Mouse (Mus musculus): Measurements from ENCODE around the gene Ucn2. TPM values are rescaled to one million over a fixed set of nuclear protein-coding genes. Genes with fewer than 3 reads are reported as not detected.

Gene Ucn2
- polyA plus RNA-seq, 1 experiment from 2014 or later = not detected

- no peaks in the 10 kb centered on the region for H3K9me3 ChIP-seq (replicated peaks)
- no peaks in the 10 kb centered on the region for H3K36me3 ChIP-seq
- H3K27ac ChIP-seq = no peak overlapping the region
- no peak overlapping the region for H3K4me3 ChIP-seq
- no peaks in the 10 kb centered on the region; the same call in 1 of the 2 replicates for H3K4me1 ChIP-seq
- no peak for DNase-seq (ENCODE audit: low spot score)
- WGBS = 87% methylated on average over 9 of the region's 9 CpGs
- H3K27me3 ChIP-seq (ENCODE audit: low read depth, poor library complexity, severe bottlenecking) = no peaks in the 10 kb centered on the region
These were observed 9.3 kb upstream of the Ucn2 start for GRCm38 (mm10) chr9:108976483-108976882.

GRCm38 (mm10) chr9:108977966-108978365, 7.8 kb upstream of the Ucn2 start:
- Histone ChIP-seq H3K4me1 (no peaks in the 10 kb centered on the region), H3K27ac (no peak overlapping the region), H3K4me3 (no peak overlapping the region), H3K27me3 (ENCODE audit: low read depth, poor library complexity, severe bottlenecking) (no peaks in the 10 kb centered on the region), H3K36me3 (no peaks in the 10 kb centered on the region), H3K9me3 (replicated peaks) (no peaks in the 10 kb centered on the region)
- WGBS = 78% methylated on average over 7 of the region's 7 CpGs
- no peak for DNase-seq (ENCODE audit: low spot score)

GRCm38 (mm10) chr9:108982498-108982897, 3.3 kb upstream of the Ucn2 start:
- WGBS = 87% methylated on average over 8 of the region's 8 CpGs
- Histone ChIP-seq H3K9me3 (replicated peaks) (no peaks in the 10 kb centered on the region), H3K4me1 (peaks cover 8% of the 10 kb centered on the region), H3K27ac (no peak overlapping the region), H3K36me3 (no peaks in the 10 kb centered on the region), H3K4me3 (no peak overlapping the region), H3K27me3 (ENCODE audit: low read depth, poor library complexity, severe bottlenecking) (no peaks in the 10 kb centered on the region)
- DNase-seq (ENCODE audit: low spot score) = no peak

DNA sequence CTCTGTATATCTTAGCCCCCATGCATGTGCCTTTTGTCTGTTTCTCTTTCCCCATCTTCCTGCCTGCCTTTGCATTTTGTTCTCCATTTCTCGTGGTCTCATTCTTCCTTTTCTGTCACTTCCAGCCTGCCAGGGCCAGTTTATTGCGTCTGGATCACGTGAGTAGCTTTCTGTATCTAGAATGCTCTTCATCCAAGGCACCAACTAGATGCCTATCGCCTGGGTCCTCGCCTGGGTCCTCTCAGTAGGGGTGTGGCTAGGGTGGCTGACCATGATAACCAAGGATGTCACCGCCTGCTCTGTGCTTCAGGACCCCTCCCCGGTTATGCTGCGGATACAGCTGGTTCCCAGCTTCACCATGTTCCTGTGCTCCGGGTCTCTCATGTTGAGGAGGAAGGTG, 2.6 kb upstream of the Ucn2 start:
- DNase-seq (ENCODE audit: low spot score) = no peak
- Histone ChIP-seq H3K27me3 (ENCODE audit: low read depth, poor library complexity, severe bottlenecking) (no peaks in the 10 kb centered on the region), H3K9me3 (replicated peaks) (no peaks in the 10 kb centered on the region), H3K4me1 (peaks cover 15% of the 10 kb centered on the region), H3K4me3 (no peak overlapping the region), H3K27ac (no peak overlapping the region), H3K36me3 (no peaks in the 10 kb centered on the region)
- WGBS = 82% methylated on average over 9 of the region's 9 CpGs

DNA sequence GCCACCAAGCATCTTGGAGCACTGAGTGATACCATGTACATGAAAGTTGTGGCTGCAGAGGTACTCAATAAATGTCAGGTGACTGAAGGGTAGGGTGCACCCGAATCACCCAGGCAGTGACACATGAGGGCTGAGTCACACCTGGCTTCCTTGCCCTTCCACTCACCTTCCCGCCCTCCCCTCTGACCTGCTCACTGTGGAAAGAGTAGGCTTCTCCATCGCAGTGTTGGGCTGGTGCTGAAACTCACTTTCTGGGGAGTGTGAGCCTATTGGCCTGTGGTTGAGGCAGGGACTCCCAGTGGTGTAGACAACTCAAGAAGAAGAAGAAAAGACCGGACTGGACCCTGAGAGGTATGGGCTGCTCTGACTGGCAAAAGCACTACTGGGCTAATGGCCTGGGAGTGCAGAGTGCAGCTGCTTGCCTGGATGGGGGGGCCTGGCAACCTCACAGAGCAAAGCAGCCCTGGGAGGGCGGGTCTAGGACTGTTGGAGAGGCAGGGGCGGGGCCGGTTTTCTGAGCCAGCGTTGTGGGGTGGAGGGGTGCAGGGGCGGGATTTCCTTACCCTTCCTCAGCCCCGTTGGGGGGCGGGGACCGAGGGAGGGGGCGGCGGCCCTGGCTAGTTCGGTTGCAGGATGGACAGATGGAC, 2.0 kb downstream of the Ucn2 start:
- Histone ChIP-seq H3K27me3 (ENCODE audit: low read depth, poor library complexity, severe bottlenecking) (no peaks in the 10 kb centered on the region), H3K36me3 (no peaks in the 10 kb centered on the region), H3K4me1 (peaks cover 49% of the 10 kb centered on the region), H3K27ac (peak overlapping the region; percentile 68), H3K4me3 (peak overlapping the region; percentile 38), H3K9me3 (replicated peaks) (no peaks in the 10 kb centered on the region)
- DNase-seq (ENCODE audit: low spot score) = peak; percentile 57
- WGBS = 19% methylated on average over 15 of the region's 15 CpGs

GRCm38 (mm10) chr9:108989802-108990461, 4.1 kb downstream of the Ucn2 start:
- Histone ChIP-seq H3K9me3 (replicated peaks) (no peaks in the 10 kb centered on the region), H3K4me1 (peaks cover 49% of the 10 kb centered on the region), H3K36me3 (no peaks in the 10 kb centered on the region), H3K4me3 (no peak overlapping the region), H3K27me3 (ENCODE audit: low read depth, poor library complexity, severe bottlenecking) (no peaks in the 10 kb centered on the region), H3K27ac (peak overlapping the region; percentile 61)
- WGBS = 77% methylated on average over 4 of the region's 4 CpGs
- no peak for DNase-seq (ENCODE audit: low spot score)

- H3K4me3 ChIP-seq = peak overlapping the region; percentile 62; the same call in 1 of the 2 replicates
- no peaks in the 10 kb centered on the region for H3K27me3 ChIP-seq (ENCODE audit: low read depth, poor library complexity, severe bottlenecking)
- peak; percentile 46 for DNase-seq (ENCODE audit: low spot score)
- H3K4me1 ChIP-seq = peaks cover 53% of the 10 kb centered on the region
- WGBS = 46% methylated on average over 7 of the region's 7 CpGs
- H3K36me3 ChIP-seq = no peaks in the 10 kb centered on the region
- H3K27ac ChIP-seq = peak overlapping the region; percentile 85
- no peaks in the 10 kb centered on the region for H3K9me3 ChIP-seq (replicated peaks)
These were observed 4.6 kb downstream of the Ucn2 start for GRCm38 (mm10) chr9:108990462-108990820.

DNA sequence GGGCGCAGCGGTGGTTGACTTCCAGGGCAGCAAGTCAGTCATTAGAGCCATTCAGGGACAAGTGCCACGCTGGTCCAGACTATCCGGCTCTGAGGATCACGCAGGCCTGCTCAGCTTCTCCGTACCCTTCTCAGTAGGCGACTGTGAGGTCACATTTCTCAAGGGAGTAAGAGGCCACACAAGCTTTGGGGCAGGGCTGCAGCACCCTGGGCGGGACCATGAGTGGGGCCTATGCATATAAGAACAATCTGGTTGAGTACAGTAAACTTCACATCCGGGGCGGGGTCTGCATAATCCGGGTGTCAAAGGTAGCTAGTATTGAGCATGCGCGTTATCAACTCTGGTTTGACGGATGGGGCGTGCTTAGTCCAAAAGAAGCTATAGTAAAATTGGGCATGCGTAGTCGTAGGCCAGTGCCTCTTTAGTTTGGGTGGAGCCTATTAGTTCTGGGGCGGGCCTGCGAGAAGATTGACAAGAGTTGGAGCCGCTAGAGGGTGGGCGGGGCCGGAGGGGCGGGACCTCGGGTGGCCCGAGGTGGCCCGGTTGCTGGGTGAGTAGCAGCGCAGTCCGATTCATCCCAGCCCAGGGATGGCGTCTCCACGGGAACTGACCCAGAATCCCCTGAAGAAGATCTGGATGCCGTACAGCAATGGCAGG, 5.7 kb downstream of the Ucn2 start, which contains the start of gene Pfkfb4:
TSS of gene Pfkfb4 (plus strand) at position 351 of the 657 bp plus-strand sequence.
- H3K27me3 ChIP-seq (ENCODE audit: low read depth, poor library complexity, severe bottlenecking) = no peaks in the 10 kb centered on the region
- peak within 1 kb of the TSS; percentile 85 for H3K27ac ChIP-seq
- no peaks in the 10 kb centered on the region for H3K9me3 ChIP-seq (replicated peaks)
- peak within 1 kb of the TSS; percentile 62 for H3K4me3 ChIP-seq
- DNase-seq (ENCODE audit: low spot score) = peak; percentile 94
- no peaks in the 10 kb centered on the region for H3K36me3 ChIP-seq
- 2% methylated on average over 31 of the region's 31 CpGs for WGBS
- peaks cover 64% of the 10 kb centered on the region for H3K4me1 ChIP-seq

DNA sequence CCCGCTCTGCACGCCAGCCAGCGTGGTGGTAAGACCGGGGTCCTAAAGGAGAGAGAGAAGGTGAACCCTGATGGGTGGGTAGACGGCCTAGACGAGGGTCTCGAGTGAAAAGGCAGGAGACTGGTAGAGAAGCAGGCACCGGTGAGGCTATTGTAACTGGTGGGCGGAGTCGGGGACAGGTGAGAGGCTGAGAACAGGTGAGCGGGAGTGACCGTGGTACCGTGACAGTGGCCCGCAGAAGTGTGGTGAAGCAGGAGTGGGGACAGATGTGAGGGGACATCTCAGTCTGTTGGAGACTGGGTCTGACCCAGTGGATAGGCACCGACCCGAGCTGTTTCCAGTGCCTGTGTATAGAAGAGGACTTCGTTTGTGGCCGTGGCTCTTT, 6.3 kb downstream of the Ucn2 start:
- H3K27ac ChIP-seq = peak overlapping the region; percentile 85
- peak overlapping the region; percentile 62 for H3K4me3 ChIP-seq
- H3K36me3 ChIP-seq = no peaks in the 10 kb centered on the region
- no peaks in the 10 kb centered on the region for H3K27me3 ChIP-seq (ENCODE audit: low read depth, poor library complexity, severe bottlenecking)
- WGBS = 8% methylated on average over 18 of the region's 18 CpGs
- no peaks in the 10 kb centered on the region for H3K9me3 ChIP-seq (replicated peaks)
- H3K4me1 ChIP-seq = peaks cover 63% of the 10 kb centered on the region
- DNase-seq (ENCODE audit: low spot score) = no peak

- H3K9me3 ChIP-seq (replicated peaks) = no peaks in the 10 kb centered on the region
- DNase-seq (ENCODE audit: low spot score) = no peak
- H3K4me1 ChIP-seq = peaks cover 56% of the 10 kb centered on the region
- H3K36me3 ChIP-seq = no peaks in the 10 kb centered on the region
- peak overlapping the region; percentile 62 for H3K4me3 ChIP-seq
- H3K27ac ChIP-seq = no peak overlapping the region
- 83% methylated on average over 9 of the region's 9 CpGs for WGBS
- no peaks in the 10 kb centered on the region for H3K27me3 ChIP-seq (ENCODE audit: low read depth, poor library complexity, severe bottlenecking)
These were observed 7.0 kb downstream of the Ucn2 start for GRCm38 (mm10) chr9:108992620-108993361.

- DNase-seq (ENCODE audit: low spot score) = no peak
- Histone ChIP-seq H3K9me3 (replicated peaks) (no peaks in the 10 kb centered on the region), H3K36me3 (no peaks in the 10 kb centered on the region), H3K27ac (no peak overlapping the region), H3K4me1 (peaks cover 27% of the 10 kb centered on the region), H3K27me3 (ENCODE audit: low read depth, poor library complexity, severe bottlenecking) (no peaks in the 10 kb centered on the region), H3K4me3 (no peak overlapping the region)
- WGBS = 79% methylated on average over 9 of the region's 9 CpGs
These were observed 10.6 kb downstream of the Ucn2 start for GRCm38 (mm10) chr9:108996411-108996810.

DNA sequence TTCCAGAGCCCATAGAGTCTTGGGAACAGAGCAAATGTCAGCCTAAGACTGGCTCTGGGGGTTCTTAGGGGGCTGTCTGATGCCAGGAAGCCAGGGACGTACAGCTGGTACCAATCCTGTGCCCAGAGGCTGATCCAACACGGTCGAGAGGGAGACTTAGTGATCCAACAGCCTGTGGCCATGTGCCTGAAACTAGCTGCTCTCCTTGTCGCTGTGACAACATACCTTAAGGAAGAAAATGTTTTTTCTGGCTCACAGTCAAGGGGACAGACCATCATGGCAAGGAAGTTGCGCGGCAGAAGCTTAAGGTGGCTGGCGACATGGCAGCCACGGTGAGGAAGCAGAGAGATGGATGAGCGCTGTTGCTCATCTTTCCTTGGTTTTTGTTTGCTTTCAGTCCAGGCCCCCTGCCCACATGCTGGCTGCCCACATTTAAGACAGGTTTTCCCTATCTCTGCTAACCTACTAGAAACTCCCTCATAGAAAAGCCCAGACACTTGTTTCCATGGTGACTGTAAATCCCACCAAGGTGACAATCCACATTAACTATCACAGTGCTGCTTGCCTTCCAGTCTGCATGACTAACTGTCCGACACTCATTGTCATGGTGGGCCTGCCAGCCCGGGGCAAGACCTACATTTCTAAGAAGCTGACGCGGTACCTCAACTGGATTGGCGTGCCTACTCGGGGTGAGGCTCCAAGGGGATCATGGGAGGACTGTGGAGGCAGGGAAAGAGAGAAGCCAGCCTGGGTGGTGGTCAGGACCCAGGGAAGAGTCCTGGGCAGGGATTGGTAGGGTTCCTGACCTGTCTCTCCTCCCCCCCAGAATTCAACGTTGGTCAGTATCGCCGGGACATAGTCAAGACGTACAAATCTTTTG, 12.7 kb downstream of the Ucn2 start:
- H3K27me3 ChIP-seq (ENCODE audit: low read depth, poor library complexity, severe bottlenecking) = no peaks in the 10 kb centered on the region
- no peaks in the 10 kb centered on the region for H3K36me3 ChIP-seq
- WGBS = 88% methylated on average over 19 of the region's 19 CpGs
- peaks cover 19% of the 10 kb centered on the region for H3K4me1 ChIP-seq
- no peaks in the 10 kb centered on the region for H3K9me3 ChIP-seq (replicated peaks)
- H3K27ac ChIP-seq = no peak overlapping the region
- DNase-seq (ENCODE audit: low spot score) = no peak
- no peak overlapping the region for H3K4me3 ChIP-seq

All from limb, embryonic 10.5 days (tissue).